Comparison of ENCODE assay signal across 1 mouse cellular context in the genomic region with DNA sequence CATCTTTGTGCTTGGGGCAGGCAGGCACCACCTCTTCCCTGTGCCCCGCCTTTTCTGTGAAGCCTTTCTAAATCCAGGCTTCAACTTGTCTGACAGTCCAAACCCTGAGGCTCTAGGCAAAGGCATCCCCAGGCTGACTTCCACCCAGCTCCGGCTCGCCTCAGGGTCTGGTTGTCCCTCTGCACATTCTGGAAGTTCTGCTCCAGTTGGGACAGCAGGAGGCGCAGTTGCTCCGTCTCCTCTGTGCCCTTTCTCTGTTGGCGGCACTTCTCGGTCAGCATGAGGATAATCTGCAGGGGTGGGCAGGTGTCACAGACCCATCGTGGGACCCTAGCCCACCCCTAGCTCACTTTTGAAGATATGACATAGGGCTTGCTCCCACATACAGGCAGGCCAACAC.
TF ChIP-seq lines count a peak whose summit lies in the region.

No protein-coding gene starts in this region.

TF ChIP-seq in C2C12, 6 proteins besides CTCF, POLR2A, EP300 and RAD21:
- no peak for TF ChIP-seq CEBPB (IDR thresholded peaks at IDR 0.05; ENCODE audit: low read depth)
TF ChIP-seq in C2C12: peak in this region for 0.
